Mouse (Mus musculus): ENCODE measurements at regions not wholly inside any gene's neighbourhood (a gene's known extent, or its start where the extent isn't known, plus 50 kb on each side); places are given as distances from the start of the nearest gene placed in this dataset.

GRCm38 (mm10) chr8:10713515-10714042 lies 294.7 kb downstream of the Irs2 start:
- TF ChIP-seq CTCF (conservative IDR thresholded peaks at IDR 0.05; ENCODE audit: insufficient read depth, insufficient read length, low read depth, low read length) (no peak), POLR2A (IDR thresholded peaks at IDR 0.05; ENCODE audit: low read depth, low read length) (no peak)
